Mouse (Mus musculus) gastrocnemius, postnatal 4 days (tissue): ENCODE measurements around the gene Ddx4. TPM values are rescaled to one million over a fixed set of nuclear protein-coding genes. Genes with fewer than 3 reads are reported as not detected.

Source experiments
- DNase-seq, 2 experiments: peaks; one replicate each; pipeline ENCODE4 v3.0.0; 2021 to 2022; ENCODE audit warnings: low spot score in 2 of 2, mixed read lengths in 2 of 2
- total RNA-seq, 2 experiments: library from RNA; stranded (reverse); gene quantifications; 2 replicates each; pipeline ENCODE4 v1.2.3; 2021

The Ddx4 gene
- total RNA-seq, 2 experiments from 2014 or later, result not detected

DNA sequence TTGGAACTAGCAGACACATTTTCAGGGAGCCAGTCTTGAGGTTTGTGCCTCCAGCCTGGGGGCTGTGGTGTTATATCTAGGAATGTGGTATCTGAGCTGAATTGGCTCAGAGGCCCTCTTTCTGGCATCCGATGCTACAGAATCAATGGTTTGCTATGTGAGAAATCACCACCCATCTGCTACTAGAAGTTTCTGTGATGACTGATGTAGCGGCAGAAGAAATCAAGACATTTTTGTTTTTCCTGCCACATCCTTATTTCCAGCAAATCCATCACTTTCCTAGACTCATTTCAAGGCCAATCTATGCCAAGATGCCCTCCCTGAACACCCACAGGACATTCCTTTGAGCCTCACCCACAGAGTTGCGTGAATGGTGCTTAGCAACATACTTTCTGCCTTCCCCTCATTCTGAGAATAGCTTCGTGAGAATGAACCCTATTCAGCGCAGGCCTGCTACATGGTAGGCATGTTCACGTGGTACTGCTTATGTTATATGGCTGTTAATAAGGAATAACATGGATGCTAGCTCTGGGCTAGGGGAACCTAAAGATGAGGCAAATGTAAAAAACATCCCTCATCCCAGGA is 91.6 kb downstream of the Ddx4 start:
- DNase-seq, result no peak

DNA sequence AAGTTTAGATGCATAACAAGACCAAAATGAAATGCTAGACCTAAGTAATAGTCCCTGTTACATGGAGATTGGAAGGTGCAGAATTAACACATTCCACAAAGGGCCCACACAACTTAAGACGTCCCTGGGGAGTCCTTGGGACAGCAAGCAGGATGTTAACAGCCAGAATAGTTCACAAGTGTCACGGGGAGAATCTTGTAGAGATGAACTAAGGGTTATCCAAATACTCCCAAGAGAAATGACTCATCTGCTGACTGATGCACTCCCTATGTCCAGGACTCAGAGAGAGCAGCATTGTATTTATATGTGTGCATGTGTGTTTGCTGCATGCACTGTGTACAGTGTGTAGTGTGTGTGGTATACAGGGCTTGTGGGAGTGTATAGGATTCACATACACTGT is 95.8 kb downstream of the Ddx4 start:
- no peak for DNase-seq

DNA sequence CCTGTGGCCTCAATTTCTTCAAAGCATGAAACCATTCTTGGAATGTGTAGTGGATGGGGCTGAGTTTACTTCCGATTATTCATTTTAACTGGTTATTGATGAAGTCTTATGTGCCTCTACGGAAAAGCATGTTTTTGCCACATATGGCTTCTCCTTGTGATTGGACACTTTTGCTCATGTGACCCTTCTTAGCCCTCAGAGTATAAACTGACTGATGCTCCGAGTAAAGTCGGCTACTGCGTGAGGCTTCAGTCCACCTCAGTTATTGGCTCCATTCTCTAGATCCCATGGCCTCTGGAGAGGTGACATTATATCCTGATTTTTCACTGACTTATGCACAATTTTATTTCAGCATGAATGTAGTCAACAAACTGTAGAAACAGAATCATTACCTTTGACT is 99.0 kb downstream of the Ddx4 start:
- no peak for DNase-seq

DNA sequence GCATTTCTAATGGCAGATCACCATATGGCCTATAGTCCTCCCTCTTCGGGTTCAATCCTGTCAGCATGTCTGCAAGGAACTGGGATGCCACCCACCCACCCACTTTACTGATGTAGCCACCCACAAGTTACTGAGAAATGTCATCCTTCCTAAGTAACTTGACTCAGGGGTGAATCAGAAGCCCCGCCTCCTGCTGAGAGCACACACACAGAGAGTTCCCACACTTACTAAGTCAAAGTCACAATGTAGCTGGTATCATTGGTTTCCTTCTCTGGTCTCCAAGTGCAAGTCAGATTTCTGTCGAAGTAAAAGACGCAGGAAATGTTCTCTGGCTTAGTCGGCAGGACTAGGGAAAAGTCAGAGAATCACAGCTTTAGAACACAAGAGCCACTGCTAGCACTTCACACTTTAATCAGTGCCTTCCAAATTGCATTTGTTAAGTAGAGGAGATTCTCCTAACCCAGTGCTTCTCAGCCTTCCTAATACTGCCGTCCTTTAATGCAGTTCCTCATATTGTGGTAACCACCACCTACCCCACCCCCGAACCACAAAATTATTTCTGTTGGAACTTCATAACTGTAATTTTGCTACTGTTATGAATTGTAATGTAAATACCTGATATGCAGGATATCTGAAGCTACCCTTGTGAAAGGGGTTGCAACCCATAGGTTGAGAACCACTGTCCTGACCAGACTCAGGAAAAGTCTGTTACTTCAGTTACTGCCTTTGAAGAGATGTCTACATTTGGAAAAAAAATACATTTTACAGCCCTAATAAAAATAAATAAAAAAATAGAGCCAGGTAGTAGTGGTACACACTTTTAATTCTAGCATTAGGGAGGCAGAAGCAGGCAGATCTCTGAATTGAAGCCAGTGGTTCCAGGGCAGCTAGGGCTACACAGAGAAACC is 100.4 kb downstream of the Ddx4 start:
- DNase-seq, result no peak

Other genes starting within 250 kb of the Ddx4 start
- 100 to 1,000 TPM; 177 to 178 TPM for gene Il6st, start 188.4 kb downstream of the Ddx4 start, total RNA-seq
- under 1 TPM; 0.52 TPM for gene Il31ra, start 58.1 kb downstream of the Ddx4 start, total RNA-seq
- gene Slc38a9, start 8.3 kb upstream of the Ddx4 start, total RNA-seq, result 10 to 100 TPM; 10.3 to 12.0 TPM
- gene Plpp1, start 148.3 kb upstream of the Ddx4 start, total RNA-seq, result 100 to 1,000 TPM; 104 to 108 TPM